Mouse (Mus musculus) frontal cortex, adult (tissue): ENCODE measurements around the gene Sez6l.

Source experiments
- ATAC-seq: cut with Nextera tagmentation; 2 replicates; pipeline ENCODE4 v1.9.2; 2017; ENCODE audit warnings: mild to moderate bottlenecking, moderate library complexity, mixed read lengths; ENCODE audit not compliant: low TSS enrichment

The Sez6l gene

DNA sequence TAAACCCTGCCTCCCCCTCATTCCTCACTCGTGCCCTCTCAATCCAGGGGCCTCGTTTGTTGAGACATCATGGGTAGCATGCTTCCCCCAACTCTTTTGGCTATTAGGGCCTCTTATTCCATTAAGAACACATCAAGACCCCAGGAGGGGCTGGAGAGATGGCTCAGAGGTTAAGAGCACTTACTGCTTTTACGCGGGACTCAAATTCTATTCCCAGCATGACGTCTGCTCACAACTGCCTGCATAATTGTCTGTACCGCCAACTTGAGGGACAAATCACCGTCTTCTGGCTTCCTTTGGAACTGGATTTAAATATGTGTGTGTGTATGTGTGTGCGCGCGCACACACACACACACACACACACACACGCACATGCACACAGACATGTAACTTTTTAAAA, 42.8 kb downstream of the Sez6l start:
- no peak for ATAC-seq

GRCm38 (mm10) chr5:112533312-112534075, 43.5 kb downstream of the Sez6l start:
- ATAC-seq = no peak

GRCm38 (mm10) chr5:112532894-112533293, 44.1 kb downstream of the Sez6l start:
- ATAC-seq = no peak

DNA sequence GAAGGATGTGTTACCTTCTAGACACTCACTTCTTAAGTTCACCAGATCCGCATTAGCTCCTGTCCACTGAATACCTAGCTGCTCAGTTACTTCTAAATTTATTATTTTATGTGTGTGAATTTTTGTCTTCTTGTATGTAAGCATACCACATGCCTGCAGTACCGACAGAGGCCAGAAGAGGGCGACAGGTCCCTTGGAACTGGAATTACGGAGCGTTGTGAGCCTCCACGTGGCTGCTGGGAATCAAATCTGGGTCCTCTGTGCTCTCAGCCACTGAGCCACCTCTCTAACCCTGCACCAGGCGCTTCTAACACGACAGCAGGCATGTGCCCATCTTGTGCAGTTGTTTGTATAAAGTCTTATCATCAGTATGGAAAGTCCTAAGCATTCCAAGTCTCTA, 44.8 kb downstream of the Sez6l start:
- no peak for ATAC-seq

GRCm38 (mm10) chr5:112531111-112531510, 45.9 kb downstream of the Sez6l start:
- no peak for ATAC-seq

GRCm38 (mm10) chr5:112526936-112527335, 50.0 kb downstream of the Sez6l start:
- no peak for ATAC-seq

- ATAC-seq = peak; percentile 22
Observed at GRCm38 (mm10) chr5:112526435-112526834, 50.5 kb downstream of the Sez6l start.

DNA sequence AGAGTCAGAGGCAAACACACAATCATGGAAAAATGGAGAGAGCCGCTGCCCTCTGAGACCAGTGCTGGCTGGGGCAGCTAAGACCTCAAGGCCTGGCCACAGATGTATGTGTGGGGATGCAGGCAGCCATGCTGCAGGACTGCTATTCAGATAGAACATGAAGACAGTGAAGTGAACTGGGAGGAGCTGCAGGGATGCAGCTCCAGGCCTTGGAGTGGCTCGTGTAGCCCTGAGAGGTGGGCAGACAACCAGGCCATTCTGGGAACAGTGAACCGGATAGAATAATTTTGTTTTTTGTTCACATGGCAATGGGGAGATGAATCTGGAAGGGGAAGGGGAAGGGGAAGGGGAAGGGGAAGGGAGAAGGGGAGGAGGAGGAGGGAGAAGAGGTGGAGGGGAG, 51.0 kb downstream of the Sez6l start:
- no peak for ATAC-seq

- ATAC-seq = peak; percentile 14; the same call in 1 of the 2 replicates
Observed at GRCm38 (mm10) chr5:112525271-112525670, 51.7 kb downstream of the Sez6l start.

DNA sequence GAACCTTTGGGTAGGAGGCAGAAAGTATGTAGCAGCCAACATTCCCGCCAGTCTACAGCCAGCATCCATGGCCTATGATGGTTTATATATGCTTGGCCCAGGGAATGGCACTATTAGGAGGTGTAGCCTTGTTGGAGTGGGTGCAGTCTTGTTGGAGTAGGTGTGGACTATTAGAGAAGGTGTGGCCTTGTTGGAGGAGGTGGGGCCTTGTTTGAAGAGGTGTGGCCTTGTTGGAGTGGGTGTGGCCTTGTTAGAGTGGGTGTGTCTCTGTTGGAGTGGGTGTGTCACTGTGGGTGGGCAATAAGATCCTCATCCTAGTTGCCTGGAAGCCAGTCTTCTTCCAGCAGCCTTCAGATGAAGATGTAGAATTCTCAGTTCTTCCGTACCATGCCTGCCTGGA, 53.2 kb downstream of the Sez6l start:
- ATAC-seq = no peak

DNA sequence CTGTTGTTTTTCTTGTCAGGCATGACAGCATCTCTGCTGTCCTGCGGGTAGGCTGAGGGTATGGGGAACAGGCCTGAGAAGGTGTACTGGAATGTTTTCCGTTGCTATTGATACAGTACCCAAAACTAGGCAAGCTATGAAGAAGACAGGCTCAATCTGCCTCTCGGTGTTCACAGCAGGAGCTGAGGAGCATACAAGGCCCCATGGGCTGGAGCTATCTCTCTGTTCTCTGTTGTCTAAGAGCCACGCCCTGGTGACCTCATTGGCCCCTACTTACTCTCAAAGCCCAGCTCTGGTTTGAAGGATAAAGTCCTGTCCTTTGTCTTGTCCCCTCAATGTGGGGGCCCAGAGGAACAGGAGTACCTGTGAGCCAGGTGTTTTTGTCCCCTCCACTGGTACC, 53.7 kb downstream of the Sez6l start:
- no peak for ATAC-seq

DNA sequence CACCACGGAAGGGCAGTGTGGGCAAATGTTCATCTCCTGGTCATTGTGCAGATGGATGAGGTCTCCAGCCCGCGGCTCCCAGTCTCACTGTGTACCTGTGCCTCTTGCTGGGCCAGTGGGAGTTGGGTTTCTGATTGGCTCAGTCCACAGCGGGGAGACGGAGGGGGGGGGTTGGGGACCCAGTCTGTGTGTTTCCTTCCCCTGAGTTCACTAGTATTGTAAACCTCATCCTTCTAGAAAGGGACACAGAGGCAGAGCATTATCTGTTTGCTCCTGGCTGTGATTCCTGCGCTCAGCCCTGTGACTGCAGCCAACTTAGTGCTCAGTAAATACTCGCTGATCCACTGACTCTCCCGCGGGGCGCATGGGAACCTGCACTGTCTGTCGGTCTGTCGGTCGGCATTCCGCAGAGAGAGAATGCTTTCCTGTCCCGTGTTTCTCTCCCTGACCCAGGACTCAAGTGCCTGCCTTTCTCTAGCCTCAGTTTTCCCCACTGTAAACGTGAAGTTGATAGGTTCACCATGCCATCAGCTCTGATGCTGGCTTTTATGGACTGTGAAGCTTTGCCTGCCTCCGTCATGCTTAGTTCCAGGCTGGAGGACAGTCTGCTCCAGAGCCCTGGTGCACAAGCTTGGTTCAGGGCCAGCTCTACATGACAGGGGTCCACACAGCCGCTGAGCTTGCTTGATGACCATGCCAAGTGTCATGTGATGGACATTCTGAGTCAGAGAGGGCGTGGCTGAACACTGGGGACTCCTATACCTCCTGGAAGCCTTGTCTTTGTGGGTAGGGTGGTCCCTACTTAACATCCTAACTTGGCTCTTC, 55.1 kb downstream of the Sez6l start:
- ATAC-seq = no peak

DNA sequence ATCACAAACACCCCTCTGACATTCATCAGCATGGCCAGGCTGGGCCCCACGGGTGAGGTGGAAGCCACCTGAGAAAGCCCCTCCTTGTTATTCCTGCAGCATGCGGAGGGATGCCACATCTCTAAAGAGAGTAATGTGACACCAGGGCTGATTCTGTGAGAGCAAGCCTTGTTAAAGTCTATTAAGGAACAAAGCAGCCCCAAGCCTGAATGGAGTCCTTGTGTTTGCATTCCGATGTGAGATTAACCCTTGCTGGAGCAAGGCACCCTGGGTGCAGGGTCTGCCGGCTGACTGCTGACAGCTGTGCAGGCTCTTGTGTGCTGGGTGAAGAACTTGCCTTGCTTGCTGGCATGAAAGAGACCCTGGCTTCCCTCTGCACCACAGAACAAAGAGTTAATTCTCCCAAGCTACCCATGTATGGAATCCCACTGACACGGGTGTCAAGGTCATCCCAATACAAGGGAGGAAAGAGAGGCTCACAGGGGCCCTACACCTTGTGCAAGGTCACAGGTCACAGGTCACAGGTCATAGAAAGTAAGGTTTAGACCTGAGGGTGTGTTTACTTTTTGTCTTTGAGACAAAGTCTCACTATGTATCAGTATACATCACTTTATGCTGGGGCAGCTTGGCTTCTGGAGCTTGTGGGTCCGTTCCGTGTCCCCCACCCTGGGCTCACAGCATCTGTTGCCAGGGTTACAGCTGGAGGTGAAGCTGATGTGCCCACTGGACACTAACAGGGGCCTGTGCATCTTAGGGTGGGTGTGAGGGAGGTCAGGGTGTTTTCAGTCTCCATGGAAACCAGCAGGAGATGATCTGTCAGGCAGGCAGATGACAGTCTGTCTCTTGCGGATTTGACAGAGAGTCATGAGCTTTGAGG, 55.9 kb downstream of the Sez6l start:
- no peak for ATAC-seq

DNA sequence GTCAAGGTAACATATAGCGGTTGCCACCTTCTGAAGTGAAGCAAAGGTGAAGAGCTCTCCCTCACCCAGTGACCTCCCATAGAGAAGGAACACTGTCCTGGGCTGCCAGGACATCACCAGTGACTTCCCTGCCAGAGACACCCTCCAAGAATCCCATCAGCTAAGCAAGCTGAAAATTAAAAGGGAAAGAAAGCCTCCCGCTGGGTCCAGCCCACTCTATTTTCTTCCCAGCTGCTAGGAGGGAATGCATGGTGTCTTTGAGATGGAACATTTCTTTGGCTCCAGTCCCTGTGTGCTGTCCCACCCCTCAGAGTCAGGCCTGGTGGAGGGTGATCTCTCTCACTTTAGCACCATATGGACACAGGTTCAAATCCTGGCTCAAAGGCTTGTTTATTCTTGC, 58.2 kb downstream of the Sez6l start:
- 0 out of 2 replicates have a peak, but pooled peaks have one; percentile 24 for ATAC-seq

DNA sequence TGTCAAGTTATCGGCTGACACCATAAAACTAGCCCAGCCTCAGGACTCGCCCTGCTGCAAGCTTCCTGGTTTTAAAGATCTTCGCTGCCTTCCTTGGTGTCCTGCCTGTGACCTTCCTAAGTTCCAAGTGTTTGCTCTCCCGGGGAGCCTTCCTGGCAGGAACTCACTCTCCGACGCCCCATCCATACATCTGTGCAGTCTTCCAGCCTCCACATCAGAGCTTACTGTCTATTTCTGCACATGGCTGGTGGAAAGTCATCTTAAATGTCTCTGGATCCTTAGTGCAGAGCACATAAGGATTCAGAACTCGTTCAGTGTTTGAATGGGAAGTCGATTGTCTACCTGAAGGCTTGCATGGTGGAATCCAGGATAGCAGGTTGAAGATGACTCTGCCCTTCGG, 59.5 kb downstream of the Sez6l start:
- ATAC-seq = peak; percentile 75

DNA sequence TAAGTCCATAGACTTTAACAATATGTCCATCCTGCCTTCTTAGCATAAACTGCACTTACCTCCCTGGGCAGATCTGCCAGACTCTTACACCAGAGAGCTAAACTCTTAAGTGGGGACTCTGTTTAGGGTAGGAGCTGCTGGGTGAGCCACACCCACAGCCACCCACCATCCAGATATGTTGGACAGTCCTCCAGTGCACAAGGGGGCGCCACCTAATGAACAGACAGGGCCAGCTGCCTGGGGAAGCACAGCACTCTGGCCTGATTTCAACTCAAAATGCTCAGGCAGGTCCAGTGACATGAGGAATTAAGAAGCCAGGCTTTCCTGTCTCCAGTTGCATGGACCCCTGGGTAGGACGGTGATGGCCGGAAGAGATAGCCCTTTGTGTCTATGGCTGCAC, 60.5 kb downstream of the Sez6l start:
- ATAC-seq = no peak

- ATAC-seq = peak; percentile 91
Observed at GRCm38 (mm10) chr5:112510351-112510750, 66.6 kb downstream of the Sez6l start.

DNA sequence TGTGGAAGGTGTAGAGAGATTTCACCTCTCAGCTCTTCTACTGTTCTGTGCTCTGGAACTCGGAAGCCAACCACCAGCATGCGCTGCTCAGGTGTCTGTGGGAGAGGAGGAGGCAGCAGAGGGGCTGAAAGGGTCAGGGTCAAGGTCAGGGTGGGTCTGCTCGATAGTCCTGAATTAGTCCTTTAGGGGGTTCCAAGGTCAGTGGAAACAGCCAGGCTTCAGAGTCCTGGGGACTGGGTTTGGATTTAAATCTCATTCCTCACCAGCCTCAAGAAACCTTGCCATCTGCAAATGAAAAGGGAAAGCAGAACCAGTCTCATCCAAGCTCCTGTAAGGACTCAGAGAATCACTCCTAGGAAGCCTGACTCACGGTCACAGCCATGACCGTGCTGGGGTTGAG, 67.1 kb downstream of the Sez6l start:
- ATAC-seq = no peak; the same call in 1 of the 2 replicates

DNA sequence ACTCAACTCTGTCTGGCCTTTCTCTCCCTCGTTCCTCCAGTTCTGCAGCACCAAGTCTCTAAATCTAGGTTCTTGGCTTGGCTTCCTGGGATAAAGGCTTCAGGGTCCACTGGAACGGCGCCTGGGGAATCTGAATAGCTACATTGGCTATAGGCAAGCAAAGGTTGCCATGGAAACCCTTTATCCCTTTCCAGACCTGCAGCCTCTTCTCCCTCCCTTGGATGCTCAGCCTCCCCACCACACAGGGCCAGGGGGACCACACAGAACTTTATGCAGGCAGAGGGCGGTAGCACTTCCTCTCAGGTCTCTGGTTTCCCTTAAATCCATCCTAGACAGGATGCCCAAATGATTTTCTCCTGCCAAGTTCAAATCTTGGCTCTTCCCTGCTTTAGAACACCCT, 71.4 kb downstream of the Sez6l start:
- no peak for ATAC-seq

DNA sequence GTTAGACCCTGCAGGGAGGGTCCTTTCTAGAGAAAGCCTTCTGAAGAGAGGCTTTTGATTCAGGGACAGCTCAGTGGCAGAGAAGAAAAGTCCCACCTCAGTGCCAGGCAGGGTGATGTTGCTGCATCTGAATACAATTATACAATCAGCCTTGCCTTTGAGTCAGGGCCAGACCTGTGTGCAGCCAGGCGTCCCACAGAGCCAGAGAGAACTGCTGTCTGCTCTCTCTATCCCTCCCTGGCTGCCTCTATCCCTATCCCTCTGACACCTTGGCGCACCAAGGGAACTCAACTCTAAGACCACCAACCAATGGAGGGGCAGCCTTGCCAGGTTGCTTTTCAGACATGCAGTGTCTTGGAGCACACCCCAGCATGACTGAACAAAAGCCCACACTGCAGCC, 75.6 kb downstream of the Sez6l start:
- ATAC-seq = peak; percentile 42; the same call in 1 of the 2 replicates

DNA sequence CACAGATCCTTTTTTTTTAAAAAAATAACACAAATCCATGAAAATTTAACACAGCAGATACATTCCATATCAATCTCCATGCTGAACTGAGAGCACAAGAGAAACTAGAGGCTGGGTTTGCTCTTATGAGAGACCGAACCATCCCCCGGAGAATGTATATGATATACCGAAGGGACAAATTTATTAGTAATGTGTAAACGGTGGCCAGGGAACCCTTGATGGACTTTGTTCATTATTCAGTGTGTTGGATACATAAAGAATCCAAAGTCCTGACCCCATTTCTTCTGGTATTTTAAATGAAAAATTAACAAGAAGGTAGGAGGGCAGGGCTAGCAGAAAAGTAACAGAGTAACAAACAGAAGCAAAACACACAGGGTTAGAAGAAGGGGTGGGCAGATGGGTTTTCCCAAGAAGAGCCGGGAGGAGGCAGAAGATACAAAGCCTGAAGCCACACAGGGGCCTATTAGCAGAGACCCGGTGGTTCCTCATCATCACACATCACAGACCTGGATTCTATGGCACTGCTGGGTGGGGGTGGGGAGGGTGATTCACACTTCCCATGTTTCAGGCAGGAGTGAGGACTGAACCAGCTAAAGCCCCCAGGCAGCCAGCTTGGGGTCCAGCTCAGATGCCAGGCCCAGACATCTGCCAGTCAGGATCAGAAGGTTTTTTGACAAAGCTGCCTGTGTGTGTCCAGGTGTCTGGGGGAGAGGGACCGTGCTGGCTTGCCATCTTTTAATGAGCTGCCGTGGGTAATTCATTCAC, 76.9 kb downstream of the Sez6l start:
- ATAC-seq = no peak
